Mouse (Mus musculus) c-Kit-positive CD71-positive TER-119-positive erythroid progenitor cells, embryonic 14.5 days (primary cell): ENCODE measurements at regions not wholly inside any gene's neighbourhood (a gene's known extent, or its start where the extent isn't known, plus 50 kb on each side); places are given as distances from the start of the nearest gene placed in this dataset.
A peak's percentile ranks its signal among the peaks of the same experiment; 100 is the strongest.

ENCODE experiments used
- DNase-seq: peaks from one replicate; pipeline ENCODE4 v3.0.0-alpha.2; 2013; ENCODE audit warnings: low spot score

DNA sequence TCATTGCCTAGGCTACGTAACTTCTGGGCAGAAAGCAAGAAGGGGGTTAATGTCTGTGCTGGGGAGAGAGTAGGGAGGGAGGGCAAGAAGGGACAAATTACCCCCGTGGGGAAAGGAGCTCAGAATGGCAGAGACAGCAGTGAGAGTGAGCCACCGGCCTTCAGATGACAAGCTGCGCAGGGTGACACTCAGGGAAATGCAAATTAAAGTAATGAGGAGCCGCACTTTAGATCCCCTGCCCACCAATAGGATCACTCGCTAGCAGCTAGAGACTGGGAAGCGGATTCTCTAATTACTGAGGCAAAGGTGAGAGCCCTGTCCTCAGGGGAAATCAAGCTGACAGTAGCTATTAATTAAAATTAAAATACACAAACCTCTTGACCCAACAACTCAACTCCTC is 202.5 kb downstream of the Arhgef10l start:
- no peak for DNase-seq

DNA sequence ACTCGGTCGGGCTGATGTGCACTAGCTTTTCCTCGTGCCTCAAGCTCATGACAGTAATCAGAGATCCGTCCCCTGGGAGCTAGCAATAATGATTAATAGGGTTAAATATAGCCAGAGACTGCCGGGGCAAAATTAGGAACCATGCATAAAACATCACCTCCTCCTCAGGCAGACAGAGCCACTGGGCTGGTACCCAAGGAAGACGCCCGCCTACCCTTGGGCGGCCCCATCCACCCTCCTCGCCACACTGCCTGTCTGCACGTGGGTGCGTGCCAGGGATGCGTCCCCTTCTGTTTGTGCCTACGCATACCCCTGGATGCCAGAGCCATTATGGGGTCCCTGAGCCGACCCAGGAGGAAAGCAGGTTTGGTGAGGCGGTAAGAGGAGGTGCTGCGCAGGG is 204.5 kb downstream of the Arhgef10l start:
- no peak for DNase-seq

DNA sequence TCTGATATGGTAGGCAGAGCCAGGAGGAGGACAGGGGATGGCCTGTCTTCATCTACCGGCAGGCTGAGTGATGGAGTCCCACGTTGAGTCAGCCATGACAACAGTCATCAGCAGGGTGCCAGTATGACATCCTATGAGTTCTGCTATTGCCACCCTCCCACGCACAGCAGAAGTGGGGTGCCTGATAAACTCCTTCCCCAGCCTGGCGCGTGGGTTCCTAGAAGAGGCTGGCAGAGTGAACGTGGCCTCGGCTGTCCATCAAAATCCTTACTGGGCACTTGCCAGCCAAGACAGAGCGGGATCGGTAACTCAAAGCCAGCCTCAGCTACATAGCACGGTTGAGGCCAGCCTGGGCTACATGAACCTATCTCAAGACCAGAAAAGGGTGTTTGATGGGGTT is 202.5 kb upstream of the Igsf21 start:
- DNase-seq = no peak

DNA sequence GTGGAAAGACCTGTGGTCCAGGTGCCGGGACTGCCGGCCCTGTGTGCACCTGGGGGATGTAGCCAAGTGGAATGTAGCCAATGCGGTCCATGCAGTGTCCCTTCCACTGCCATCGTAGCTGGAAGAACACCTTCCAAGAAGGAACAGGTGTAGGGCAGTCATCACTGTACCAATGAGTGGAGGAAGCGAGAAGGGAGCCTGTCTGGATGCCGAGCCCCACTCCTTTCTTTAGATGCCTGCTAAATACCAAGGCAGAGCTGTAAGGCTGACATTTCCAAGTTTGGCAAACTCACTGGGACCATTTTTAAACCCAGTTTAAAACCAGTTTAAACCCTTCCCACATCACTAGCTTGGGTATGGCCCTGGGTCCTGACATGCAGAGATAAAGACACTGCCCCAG is 199.9 kb upstream of the Igsf21 start:
- no peak for DNase-seq

DNA sequence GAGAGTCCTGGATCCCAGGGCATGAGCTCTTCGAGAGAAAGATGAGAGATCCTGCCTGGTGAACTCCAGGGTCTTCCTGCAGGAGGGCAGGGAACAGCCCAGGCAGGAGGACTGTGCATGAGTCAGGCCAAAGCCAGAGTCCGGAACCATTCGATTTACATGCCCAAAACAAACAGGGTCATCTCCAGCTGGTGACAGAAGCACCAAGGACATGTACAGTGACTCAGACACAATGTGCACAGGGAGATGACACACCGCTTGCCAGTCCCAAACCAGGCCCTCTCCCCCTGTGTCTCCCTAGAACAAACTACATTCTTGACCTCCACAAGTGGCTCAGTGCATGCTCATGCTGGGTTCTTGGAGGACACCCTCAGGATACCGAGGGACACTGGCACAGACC is 199.3 kb upstream of the Igsf21 start:
- no peak for DNase-seq

DNA sequence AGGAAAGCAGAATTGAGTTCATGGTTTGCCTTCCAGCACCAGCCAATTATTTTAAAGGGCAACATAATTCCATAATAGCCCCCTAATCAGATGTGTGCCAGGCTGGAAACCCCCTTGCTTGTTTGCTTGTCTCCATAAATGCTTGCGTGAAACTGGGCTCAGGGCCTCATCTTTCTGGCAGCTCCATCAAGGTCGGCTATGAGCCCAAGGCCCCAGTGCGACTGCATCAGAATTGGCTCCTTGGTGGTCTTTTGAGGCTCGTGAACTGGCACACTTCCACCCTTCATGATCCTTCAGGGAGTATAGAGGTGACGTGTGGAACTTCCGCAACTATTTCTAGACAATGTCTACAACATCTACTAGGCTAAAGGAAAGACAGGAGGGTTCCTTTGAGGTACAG is 196.6 kb upstream of the Igsf21 start:
- no peak for DNase-seq

DNA sequence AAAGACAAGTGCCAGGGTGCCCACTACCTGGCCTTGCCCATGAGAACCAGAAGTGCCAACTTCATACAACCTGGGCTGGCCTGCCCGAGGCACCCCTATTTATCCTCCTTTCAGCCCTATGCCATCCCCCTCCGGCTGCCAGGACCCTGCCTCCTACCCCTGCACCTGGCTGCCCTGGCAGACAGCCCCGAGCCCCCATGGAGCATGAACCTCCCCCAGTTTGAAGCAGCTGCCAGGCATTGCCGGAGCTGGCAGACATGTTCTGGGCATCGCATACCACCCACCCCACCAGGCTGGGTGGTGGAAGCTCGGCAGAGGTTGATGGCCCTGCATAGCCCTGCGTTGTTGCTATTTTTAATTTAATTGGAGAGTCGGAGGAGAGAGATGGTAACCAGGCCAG is 195.2 kb upstream of the Igsf21 start:
- no peak for DNase-seq

DNA sequence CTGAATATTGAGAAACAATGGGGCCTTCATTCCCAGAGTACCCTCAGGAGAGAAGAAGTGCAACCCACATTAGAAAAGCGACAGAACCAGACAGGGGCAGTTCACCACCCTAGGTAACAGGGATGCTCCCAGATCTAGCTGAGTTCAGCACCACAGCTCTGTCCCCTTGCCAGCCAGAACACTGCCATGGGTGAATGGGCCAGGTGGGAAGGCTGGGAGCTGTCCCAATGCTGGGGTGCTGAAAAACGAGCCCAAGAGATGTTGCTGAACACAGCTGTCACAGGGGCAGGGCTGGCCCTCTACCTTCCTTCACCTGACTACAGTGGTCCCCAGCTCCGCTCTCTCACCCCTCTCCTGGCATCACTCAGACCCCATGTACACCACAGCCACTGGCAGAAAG is 193.3 kb upstream of the Igsf21 start:
- peak; percentile 3 for DNase-seq

DNA sequence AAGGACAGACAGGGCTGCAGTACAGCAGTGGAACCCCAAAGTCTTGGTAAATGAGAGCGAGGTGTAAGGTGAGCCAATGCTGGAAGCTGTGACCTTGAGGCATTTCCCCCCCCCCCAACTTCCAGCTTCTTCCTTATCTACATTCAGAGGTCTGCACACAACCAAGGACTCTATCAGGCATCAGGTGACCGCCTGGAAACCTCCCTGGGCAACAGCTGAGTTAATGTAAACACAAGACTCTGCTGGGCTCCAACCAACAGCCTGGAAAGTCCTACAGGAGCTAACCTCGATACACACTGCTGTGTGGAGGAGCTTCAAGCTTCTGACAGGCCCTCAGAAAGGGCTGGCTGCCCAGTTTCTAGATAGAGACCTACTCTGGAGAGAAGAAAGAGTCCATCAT is 189.4 kb upstream of the Igsf21 start:
- DNase-seq = no peak

DNA sequence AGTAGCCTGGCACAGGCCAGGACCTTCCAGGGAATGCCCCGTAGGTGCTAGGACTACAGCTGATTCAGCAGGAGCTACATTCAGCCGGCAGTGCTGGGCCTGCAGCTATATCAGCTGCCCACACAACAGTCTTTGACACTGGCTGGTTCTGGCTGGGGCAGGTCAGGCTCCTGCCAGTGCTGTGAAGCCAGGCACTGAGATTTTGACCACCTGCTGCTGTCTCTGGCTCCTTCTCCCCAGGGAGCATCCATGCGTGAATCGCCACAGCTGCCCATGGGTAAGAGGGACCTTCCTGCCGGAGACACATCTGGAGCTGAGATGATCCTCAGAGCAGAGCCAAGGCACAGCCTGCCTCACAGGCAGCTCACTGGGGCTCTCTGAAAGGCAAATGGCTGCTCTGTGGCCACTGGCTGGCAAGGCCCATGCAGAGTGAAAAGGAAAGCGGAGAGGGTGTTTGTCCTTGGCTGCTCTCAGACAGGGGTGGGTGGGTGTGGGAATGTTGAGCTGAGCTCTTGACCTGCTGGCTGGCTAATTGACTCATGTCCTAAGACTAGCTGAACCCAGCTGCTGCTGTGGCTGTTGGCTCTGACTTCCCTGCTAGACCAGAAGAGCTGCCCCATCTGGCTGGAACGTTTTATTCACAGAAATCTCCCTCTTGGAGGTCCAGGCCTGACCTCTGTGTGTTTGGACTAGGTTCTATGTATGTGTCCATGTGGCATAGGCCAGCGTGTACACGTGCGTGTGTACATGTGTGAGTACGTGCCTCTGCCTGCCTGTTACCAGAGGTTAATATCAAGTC is 187.4 kb upstream of the Igsf21 start:
- no peak for DNase-seq

DNA sequence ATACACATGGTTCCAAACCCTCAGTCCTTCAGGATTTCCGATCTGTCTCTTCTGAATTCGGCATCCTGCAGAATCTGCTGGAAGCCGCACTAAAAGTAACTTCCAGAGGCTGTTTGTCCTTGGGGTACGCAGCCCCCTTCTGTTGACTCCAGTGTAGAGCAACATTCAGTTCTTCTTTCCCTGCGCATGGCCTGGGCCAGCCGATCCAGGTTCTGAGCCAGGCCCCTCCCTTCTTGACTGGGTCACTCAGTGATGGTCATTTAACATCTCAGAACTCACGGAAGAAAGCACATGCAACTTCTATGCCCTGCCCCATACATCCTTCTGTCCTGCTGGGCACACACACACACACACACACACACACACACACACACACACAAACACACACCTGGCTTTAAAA is 185.5 kb upstream of the Igsf21 start:
- no peak for DNase-seq

DNA sequence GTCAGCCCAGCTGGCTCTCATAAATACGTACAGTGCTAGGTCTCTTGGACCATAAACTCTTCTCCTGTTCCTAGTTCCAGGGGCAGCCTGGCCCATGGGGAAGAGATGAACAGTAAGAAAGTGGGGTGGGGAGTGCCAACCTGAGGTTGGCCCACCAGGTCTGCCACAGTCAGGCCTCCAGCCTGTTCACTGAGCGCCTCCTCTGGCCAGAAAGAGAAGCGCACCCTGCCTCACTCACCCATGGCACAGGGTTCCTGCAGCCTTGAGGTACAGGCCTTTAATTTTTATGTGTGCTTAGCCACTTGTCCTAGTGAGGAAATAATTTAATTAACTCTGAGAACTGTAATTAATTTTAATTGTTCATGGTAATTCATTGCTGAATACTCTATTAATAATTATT is 180.5 kb upstream of the Igsf21 start:
- no peak for DNase-seq

DNA sequence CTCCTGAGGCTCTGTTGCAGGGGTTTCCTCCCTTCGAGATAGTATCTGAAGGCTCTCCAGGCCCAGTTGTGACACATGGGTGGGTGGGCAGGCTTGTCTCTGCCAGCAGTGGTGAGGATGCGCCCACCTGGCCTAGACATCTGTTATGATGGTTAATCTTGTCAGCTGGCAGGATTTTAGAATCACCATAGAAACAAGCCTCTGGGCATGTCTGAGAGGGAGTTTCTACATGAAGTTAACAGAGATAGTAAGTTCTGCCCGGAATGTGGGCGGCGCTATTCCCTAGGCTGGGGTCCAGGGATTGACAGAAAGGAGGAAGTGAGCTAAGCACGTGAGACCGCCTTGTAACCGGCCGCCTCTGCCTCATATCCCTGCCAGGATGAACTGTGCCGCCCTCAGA is 177.2 kb upstream of the Igsf21 start:
- DNase-seq = no peak

DNA sequence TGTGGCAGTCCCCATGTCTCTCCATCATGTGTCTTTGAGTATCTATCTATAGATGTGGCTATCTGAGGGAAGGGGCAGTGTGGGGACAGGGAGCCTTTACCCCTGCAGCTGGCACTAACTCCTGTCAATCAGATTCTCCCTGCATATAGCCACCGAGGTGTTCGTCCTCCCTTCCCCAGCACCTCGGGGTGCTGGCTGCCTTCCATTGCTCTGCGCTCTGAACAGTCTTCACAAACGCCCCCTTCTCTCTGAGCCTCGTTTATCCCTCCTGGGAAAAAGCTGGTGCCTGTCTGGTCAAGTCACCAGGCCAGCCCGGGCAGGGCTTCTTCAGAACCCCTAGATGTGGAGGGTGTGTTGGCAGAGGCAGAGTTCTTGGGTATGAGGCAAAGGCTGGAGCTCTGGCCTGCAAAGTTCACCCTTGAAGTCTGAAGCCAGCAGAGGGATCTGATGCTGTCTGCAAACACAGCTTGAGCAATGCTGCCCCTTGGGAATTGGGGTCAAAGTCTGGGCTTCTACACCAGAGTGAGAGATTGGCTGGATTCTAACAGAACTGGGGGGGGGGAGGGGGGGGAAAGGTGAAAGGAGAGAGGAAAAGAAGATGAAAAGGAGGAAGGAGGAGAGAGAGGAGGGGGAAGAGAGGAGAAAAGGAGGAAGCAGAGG is 175.5 kb upstream of the Igsf21 start:
- no peak for DNase-seq

DNA sequence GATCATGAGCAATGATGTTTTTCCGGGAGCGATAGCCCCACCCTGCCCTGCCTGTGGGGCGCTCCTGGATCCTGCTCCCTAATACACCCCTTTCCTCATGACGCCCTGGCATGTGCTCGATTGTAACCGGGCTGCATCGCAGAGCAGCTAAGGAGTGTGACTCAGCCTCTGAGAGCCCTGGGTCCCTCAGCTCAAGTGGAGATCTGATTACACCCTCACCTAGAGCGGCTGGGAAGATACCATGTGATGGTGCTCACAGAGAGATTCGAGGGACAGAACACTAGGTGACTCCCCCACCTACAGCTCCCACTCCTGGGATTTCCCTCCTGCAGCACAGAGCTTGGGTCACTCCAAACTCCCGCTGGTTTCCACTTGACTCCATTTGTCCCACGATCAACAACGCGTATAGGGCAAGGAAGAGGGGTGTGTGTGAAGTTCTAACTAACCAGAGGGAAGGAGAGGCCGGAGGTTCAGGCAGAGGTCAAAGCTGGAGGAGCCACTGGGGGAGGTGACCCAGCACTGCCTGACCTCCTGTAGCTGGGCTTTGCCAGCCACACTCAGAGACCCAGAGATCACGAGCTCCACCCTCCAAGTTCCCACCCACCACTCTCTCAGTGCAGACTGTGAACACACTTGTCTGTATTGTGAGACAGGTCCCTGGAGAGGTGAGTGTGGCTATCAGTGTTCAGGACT is 173.3 kb upstream of the Igsf21 start:
- no peak for DNase-seq

DNA sequence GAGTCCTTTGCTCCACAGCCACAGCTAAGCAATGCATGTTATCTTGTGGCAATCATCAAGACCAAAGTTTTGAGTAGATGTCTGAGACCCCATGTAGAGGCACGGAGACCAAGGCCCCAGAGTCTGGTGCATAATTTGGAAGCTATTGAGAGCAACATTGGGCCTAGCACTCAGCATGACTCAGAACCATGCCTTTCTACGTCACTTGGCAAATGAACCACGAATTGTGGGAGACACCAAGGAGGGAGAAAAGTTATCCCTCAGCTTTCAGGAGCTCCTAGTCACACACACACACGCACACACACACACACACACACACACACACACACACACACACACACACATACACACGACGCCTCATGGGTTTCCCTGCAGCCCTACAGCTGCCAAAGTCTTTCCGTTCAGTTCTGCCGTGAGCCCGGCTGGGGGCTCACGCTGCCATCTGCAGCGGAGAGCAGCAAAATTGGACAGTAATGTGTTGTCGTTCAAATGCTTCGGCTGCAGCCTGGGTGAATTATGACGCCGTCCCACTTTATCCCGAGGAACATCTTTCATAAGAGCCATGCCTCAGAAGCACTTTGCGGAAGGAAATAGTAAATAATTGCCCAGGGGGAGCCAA is 165.8 kb upstream of the Igsf21 start:
- no peak for DNase-seq

DNA sequence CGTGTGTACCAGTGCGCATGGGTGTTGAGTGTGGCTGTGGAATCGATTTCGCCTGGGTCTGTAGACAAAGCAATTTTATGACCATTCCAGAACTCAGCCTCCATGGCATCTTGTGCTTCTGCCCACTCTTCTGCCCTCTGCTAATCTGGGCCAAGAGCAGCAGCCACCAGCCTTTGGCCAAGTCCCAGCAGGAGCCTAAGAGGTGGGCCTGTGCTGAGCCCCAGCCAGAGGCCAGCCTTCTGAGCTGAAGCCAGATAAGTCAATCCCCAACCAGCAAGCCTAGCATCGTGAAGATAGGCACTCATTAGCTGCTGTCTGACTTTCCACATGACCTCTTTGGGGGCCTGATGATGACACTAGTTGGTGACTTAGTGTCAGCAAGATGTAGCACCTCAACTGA is 161.9 kb upstream of the Igsf21 start:
- DNase-seq = no peak

DNA sequence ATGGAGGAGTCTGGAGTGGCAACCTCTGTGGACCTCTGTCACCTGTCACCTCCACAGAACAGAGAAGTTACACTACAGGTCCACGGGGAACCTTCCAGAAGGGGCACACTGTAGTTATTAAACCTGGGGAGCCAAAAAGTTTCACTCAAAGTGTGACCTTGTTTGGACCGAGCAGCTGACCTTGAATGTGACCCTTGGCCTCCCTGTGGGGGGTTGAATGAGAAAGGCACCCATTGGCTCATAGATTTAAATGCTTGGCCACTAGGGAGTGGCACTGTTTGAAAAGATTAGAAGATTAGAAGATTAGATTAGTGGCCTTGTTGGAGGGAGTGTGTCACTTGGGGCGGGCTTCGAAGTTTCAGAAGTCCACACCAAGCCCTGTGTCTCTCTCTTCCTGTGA is 160.3 kb upstream of the Igsf21 start:
- no peak for DNase-seq

DNA sequence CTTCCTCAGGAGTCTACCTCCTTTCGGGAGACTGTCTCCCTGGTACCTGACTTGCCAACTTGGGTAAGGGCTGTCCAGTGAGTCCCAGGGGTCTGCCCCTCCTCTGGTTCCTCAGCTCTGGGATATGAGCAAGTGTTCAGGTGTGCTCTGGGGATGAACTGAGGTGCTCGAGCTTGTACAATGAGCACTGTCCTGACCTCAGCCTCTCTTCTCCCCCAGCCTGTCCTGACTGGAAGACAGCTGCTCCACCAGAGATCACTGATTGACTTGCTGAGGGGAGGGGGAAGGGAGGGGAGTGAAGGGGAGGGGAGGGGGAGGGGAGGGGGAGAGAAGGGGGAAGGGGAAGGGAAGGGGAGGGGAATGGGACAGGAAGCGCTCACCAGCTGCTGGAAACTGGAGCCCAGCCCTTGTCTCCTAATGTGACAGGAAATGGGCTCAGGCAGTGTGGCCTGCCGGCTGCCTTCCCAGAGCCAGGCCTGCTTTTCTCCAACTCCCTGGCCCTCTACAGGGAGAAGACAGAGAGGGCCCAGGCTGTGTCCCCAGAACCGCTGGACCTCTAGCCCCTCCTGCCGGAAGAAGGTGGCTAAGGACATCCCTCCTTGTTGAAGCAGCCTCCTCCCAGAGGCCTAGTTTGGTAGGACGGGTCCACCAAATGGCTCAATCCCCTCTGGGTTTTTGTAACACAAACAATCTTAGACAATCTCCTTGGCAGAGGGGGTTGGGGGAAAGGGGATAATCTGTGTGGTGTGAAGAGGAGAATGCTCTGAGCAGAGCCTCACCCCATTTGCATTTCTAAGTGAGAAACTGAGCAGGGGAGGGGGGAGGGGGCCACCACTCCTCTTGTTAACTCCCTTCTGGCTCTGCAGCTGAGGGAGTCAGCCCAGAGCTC is 159.7 kb upstream of the Igsf21 start:
- no peak for DNase-seq

DNA sequence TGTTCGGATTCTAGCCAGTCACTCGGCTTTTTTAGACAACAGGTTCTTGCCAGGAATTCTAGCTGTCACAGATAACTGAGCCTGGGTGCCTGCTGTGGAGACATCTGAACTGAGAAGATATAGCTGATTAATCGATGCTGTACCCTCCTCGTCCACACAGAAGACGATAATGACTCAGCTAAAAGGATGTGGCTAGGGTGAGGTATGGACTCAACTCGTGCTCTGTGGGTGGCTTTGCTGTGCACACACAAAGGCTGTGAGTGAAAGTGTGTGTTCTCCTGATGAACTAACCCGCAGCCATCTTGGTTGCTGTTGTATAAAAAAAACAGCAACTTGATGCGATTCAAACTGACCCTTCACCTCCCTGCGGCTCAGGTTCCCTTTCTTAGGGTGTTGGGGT is 158.8 kb upstream of the Igsf21 start:
- DNase-seq = no peak

DNA sequence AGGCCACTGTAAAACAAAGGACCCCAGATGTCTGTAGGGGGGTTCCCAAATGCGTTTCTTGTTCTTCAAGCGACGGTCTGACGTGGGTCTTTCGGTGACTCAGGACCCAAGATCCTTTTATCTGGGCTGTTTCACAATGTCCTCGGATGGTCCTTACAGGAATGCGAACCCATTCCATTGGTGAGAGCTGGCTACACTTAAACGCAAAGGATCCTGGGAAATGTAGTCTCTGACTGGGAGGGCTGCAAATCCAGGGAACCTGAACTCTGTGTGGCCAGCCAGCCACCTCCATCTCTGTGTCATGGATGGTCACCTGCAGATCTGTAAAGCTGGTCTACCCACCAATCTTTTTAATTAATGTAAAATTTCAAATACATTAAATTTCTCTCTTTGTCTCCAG is 156.5 kb upstream of the Igsf21 start:
- DNase-seq = no peak

DNA sequence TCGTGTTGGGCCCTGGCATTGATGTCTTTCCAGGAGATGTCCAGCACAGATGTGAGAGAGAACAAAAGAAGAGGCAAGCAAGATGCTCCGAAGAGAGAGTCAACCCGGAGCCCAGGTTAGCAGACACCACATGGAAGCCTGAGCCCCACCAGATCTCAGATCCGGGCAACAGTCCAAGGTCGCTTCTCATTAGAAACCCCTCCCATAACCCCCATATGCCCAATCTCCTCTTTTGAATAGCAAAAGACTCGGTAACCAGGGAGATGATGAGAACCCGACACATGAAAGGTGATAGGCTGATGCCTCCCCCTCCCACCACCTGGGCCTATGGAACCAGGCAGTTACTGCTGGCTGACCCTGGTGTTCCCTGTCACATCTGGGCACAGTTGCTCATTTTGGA is 155.7 kb upstream of the Igsf21 start:
- DNase-seq = no peak
